Mouse (Mus musculus): ENCODE measurements at regions not wholly inside any gene's neighbourhood (a gene's known extent, or its start where the extent isn't known, plus 50 kb on each side); places are given as distances from the start of the nearest gene placed in this dataset.

- no peaks in the 10 kb centered on the region; the same call in 1 of the 2 replicates for H3K4me1 ChIP-seq (replicated peaks; ENCODE audit: control insufficient read depth, insufficient read depth, low read length)
- no peak overlapping the region for H3K4me3 ChIP-seq (ENCODE audit: low read depth, low read length)
- WGBS, result 37% methylated on average over 5 of the region's 5 CpGs
- no peak overlapping the region for H3K4me2 ChIP-seq (ENCODE audit: low read depth, low read length, severe bottlenecking)
- H3K9me3 ChIP-seq (ENCODE audit: control insufficient read depth, low read length), result no peaks in the 10 kb centered on the region
- no peak overlapping the region for H3K9ac ChIP-seq (ENCODE audit: low read length)
- ATAC-seq (replicated peaks; ENCODE audit: low FRiP score) (0 out of 2 replicates have a peak, but pooled peaks have one; percentile 61), DNase-seq (ENCODE audit: low spot score) (no peak)
- H3K27ac ChIP-seq (ENCODE audit: low read depth, low read length), result no peak overlapping the region
- no peaks in the 10 kb centered on the region for H3K36me3 ChIP-seq (ENCODE audit: control insufficient read depth, insufficient read depth, low read length)
- H3K27me3 ChIP-seq (ENCODE audit: control insufficient read depth, insufficient read depth, low read length), result no peaks in the 10 kb centered on the region
Measured at GRCm38 (mm10) chr5:77838186-77839097, 430.6 kb upstream of the Igfbp7 start.

GRCm38 (mm10) chr5:77827971-77828370 is 420.1 kb upstream of the Igfbp7 start:
- H3K36me3 ChIP-seq (ENCODE audit: control insufficient read depth, insufficient read depth, low read length), result no peaks in the 10 kb centered on the region
- H3K9me3 ChIP-seq (ENCODE audit: control insufficient read depth, low read length), result no peaks in the 10 kb centered on the region; the same call in 1 of the 2 replicates
- no peak overlapping the region for H3K27ac ChIP-seq (ENCODE audit: low read depth, low read length)
- DNase-seq (ENCODE audit: low spot score) (no peak), ATAC-seq (replicated peaks; ENCODE audit: low FRiP score) (no peak)
- H3K27me3 ChIP-seq (ENCODE audit: control insufficient read depth, insufficient read depth, low read length), result no peaks in the 10 kb centered on the region
- H3K4me3 ChIP-seq (ENCODE audit: low read depth, low read length), result no peak overlapping the region
- WGBS, result 35% methylated on average over 2 of the region's 2 CpGs
- no peaks in the 10 kb centered on the region for H3K4me1 ChIP-seq (replicated peaks; ENCODE audit: control insufficient read depth, insufficient read depth, low read length)
- H3K4me2 ChIP-seq (ENCODE audit: low read depth, low read length, severe bottlenecking), result no peak overlapping the region
- H3K9ac ChIP-seq (ENCODE audit: low read length), result no peak overlapping the region

GRCm38 (mm10) chr5:77826063-77826462 is 418.2 kb upstream of the Igfbp7 start:
- Histone ChIP-seq H3K9me3 (ENCODE audit: control insufficient read depth, low read length) (no peaks in the 10 kb centered on the region; the same call in 1 of the 2 replicates), H3K4me1 (replicated peaks; ENCODE audit: control insufficient read depth, insufficient read depth, low read length) (no peaks in the 10 kb centered on the region), H3K9ac (ENCODE audit: low read length) (no peak overlapping the region), H3K27ac (ENCODE audit: low read depth, low read length) (no peak overlapping the region), H3K27me3 (ENCODE audit: control insufficient read depth, insufficient read depth, low read length) (no peaks in the 10 kb centered on the region), H3K36me3 (ENCODE audit: control insufficient read depth, insufficient read depth, low read length) (no peaks in the 10 kb centered on the region), H3K4me3 (ENCODE audit: low read depth, low read length) (no peak overlapping the region), H3K4me2 (ENCODE audit: low read depth, low read length, severe bottlenecking) (no peak overlapping the region)
- ATAC-seq (replicated peaks; ENCODE audit: low FRiP score), result no peak
- WGBS, result 94% methylated on average over 4 of the region's 4 CpGs
- no peak for DNase-seq (ENCODE audit: low spot score)

- ATAC-seq (replicated peaks; ENCODE audit: low FRiP score) (0 out of 2 replicates have a peak, but pooled peaks have one; percentile 56), DNase-seq (ENCODE audit: low spot score) (no peak)
- WGBS, result 50% methylated on average over 7 of the region's 7 CpGs
Measured at GRCm38 (mm10) chr5:77816759-77817280, 409.0 kb upstream of the Igfbp7 start.

GRCm38 (mm10) chr5:77809844-77810243 is 402.0 kb upstream of the Igfbp7 start:
- WGBS, result 85% methylated on average over 6 of the region's 6 CpGs
- Histone ChIP-seq H3K27ac (ENCODE audit: low read depth, low read length) (no peak overlapping the region), H3K4me1 (replicated peaks; ENCODE audit: control insufficient read depth, insufficient read depth, low read length) (no peaks in the 10 kb centered on the region), H3K9ac (ENCODE audit: low read length) (no peak overlapping the region), H3K36me3 (ENCODE audit: control insufficient read depth, insufficient read depth, low read length) (no peaks in the 10 kb centered on the region), H3K4me2 (ENCODE audit: low read depth, low read length, severe bottlenecking) (no peak overlapping the region), H3K9me3 (ENCODE audit: control insufficient read depth, low read length) (no peaks in the 10 kb centered on the region), H3K4me3 (ENCODE audit: low read depth, low read length) (no peak overlapping the region), H3K27me3 (ENCODE audit: control insufficient read depth, insufficient read depth, low read length) (no peaks in the 10 kb centered on the region)
- DNase-seq (ENCODE audit: low spot score) (no peak), ATAC-seq (replicated peaks; ENCODE audit: low FRiP score) (no peak)

More at GRCm38 (mm10) chr5:77816759-77817280, 409.0 kb upstream of the Igfbp7 start:
- H3K9me3 ChIP-seq (ENCODE audit: control insufficient read depth, low read length), result no peaks in the 10 kb centered on the region
- no peak overlapping the region for H3K4me2 ChIP-seq (ENCODE audit: low read depth, low read length, severe bottlenecking)
- no peak overlapping the region for H3K4me3 ChIP-seq (ENCODE audit: low read depth, low read length)
- H3K9ac ChIP-seq (ENCODE audit: low read length), result no peak overlapping the region
- no peaks in the 10 kb centered on the region for H3K4me1 ChIP-seq (replicated peaks; ENCODE audit: control insufficient read depth, insufficient read depth, low read length)
- H3K36me3 ChIP-seq (ENCODE audit: control insufficient read depth, insufficient read depth, low read length), result no peaks in the 10 kb centered on the region
- no peak overlapping the region for H3K27ac ChIP-seq (ENCODE audit: low read depth, low read length)
- H3K27me3 ChIP-seq (ENCODE audit: control insufficient read depth, insufficient read depth, low read length), result no peaks in the 10 kb centered on the region

GRCm38 (mm10) chr5:77807726-77808125 is 399.9 kb upstream of the Igfbp7 start:
- Histone ChIP-seq H3K27ac (ENCODE audit: low read depth, low read length) (no peak overlapping the region), H3K4me2 (ENCODE audit: low read depth, low read length, severe bottlenecking) (no peak overlapping the region), H3K36me3 (ENCODE audit: control insufficient read depth, insufficient read depth, low read length) (no peaks in the 10 kb centered on the region), H3K9ac (ENCODE audit: low read length) (no peak overlapping the region), H3K9me3 (ENCODE audit: control insufficient read depth, low read length) (no peaks in the 10 kb centered on the region), H3K4me1 (replicated peaks; ENCODE audit: control insufficient read depth, insufficient read depth, low read length) (no peaks in the 10 kb centered on the region), H3K4me3 (ENCODE audit: low read depth, low read length) (no peak overlapping the region), H3K27me3 (ENCODE audit: control insufficient read depth, insufficient read depth, low read length) (no peaks in the 10 kb centered on the region)
- ATAC-seq (replicated peaks; ENCODE audit: low FRiP score), result peak; percentile 32; the same call in 1 of the 2 replicates
- WGBS, result 33% methylated on average over 3 of the region's 3 CpGs
- peak; percentile 84 for DNase-seq (ENCODE audit: low spot score)

GRCm38 (mm10) chr5:77806334-77807157 is 398.7 kb upstream of the Igfbp7 start:
- no peak overlapping the region for H3K9ac ChIP-seq (ENCODE audit: low read length)
- H3K27ac ChIP-seq (ENCODE audit: low read depth, low read length), result no peak overlapping the region
- H3K4me3 ChIP-seq (ENCODE audit: low read depth, low read length), result no peak overlapping the region
- no peaks in the 10 kb centered on the region for H3K36me3 ChIP-seq (ENCODE audit: control insufficient read depth, insufficient read depth, low read length)
- no peaks in the 10 kb centered on the region for H3K4me1 ChIP-seq (replicated peaks; ENCODE audit: control insufficient read depth, insufficient read depth, low read length)
- H3K27me3 ChIP-seq (ENCODE audit: control insufficient read depth, insufficient read depth, low read length), result no peaks in the 10 kb centered on the region
- 65% methylated on average over 9 of the region's 9 CpGs for WGBS
- DNase-seq (ENCODE audit: low spot score), result no peak
- H3K9me3 ChIP-seq (ENCODE audit: control insufficient read depth, low read length), result no peaks in the 10 kb centered on the region
- peak; percentile 51; the same call in 1 of the 2 replicates for ATAC-seq (replicated peaks; ENCODE audit: low FRiP score)
- no peak overlapping the region for H3K4me2 ChIP-seq (ENCODE audit: low read depth, low read length, severe bottlenecking)

- Histone ChIP-seq H3K27me3 (ENCODE audit: control insufficient read depth, insufficient read depth, low read length) (no peaks in the 10 kb centered on the region), H3K9ac (ENCODE audit: low read length) (no peak overlapping the region), H3K4me1 (replicated peaks; ENCODE audit: control insufficient read depth, insufficient read depth, low read length) (no peaks in the 10 kb centered on the region), H3K4me2 (ENCODE audit: low read depth, low read length, severe bottlenecking) (no peak overlapping the region), H3K9me3 (ENCODE audit: control insufficient read depth, low read length) (no peaks in the 10 kb centered on the region), H3K36me3 (ENCODE audit: control insufficient read depth, insufficient read depth, low read length) (no peaks in the 10 kb centered on the region), H3K4me3 (ENCODE audit: low read depth, low read length) (no peak overlapping the region), H3K27ac (ENCODE audit: low read depth, low read length) (no peak overlapping the region)
- DNase-seq (ENCODE audit: low spot score) (no peak), ATAC-seq (replicated peaks; ENCODE audit: low FRiP score) (no peak)
- 83% methylated on average over 6 of the region's 6 CpGs for whole genome bisulfite sequencing
Measured at GRCm38 (mm10) chr5:77805796-77806195, 398.0 kb upstream of the Igfbp7 start.

Data from forebrain, embryonic 11.5 days (tissue).